ENCODE assay signal across 17 mouse cellular contexts in genomic region chr5:50083441-50083840, GRCm38 (mm10). TPM values are rescaled to one million over a fixed set of nuclear protein-coding genes. Genes with fewer than 3 reads are reported as not detected.
DNase-seq lines count a peak whose midpoint lies in the region; ATAC-seq and TF ChIP-seq lines count a peak whose summit lies in the region.
"Had no signal": no experiment of that assay in that cellular context is flagged by ENCODE, and none has a peak within 500 bp of the region (broad histone marks: within the 10 kb centered on the region; RNA-seq: fewer than 3 reads in every experiment).

No protein-coding gene starts in this region.

- no peaks in the 10 kb centered on the region for H3K9me3 ChIP-seq in hindbrain, embryonic 16.5 days (ENCODE audit: control insufficient read depth, low read length)
- H3K9me3 ChIP-seq in hindbrain, embryonic 14.5 days (ENCODE audit: control insufficient read depth, low read length): no peaks in the 10 kb centered on the region
- H3K9me3 ChIP-seq: embryonic facial prominence, embryonic 13.5 days; forebrain, embryonic 12.5 days; hindbrain, embryonic 15.5 days; liver, embryonic 12.5 days; lung, embryonic 15.5 days; neural tube, embryonic 13.5 days had no signal

- no peak overlapping the region for H3K9ac ChIP-seq in hindbrain, embryonic 16.5 days (ENCODE audit: low read depth, low read length)
- no peak overlapping the region for H3K9ac ChIP-seq in hindbrain, embryonic 14.5 days
- H3K9ac ChIP-seq: embryonic facial prominence, embryonic 13.5 days; forebrain, embryonic 12.5 days; hindbrain, embryonic 15.5 days; liver, embryonic 12.5 days; lung, embryonic 15.5 days; neural tube, embryonic 13.5 days had no signal

- no peak for TF ChIP-seq POLR2A in brain, embryonic 14.5 days (IDR thresholded peaks at IDR 0.05; ENCODE audit: borderline replicate concordance, extremely low read depth, insufficient read depth, insufficient read length, poor library complexity, severe bottlenecking)

- ATAC-seq in hindbrain, embryonic 16.5 days: peak; percentile 56; the same call in 1 of the 2 replicates
- no peak for ATAC-seq in hindbrain, embryonic 14.5 days (ENCODE audit: low FRiP score)
- ATAC-seq: liver, embryonic 12.5 days had no signal

- no peak for DNase-seq in hindbrain, embryonic 14.5 days (ENCODE audit: low spot score)
- DNase-seq in brain, embryonic 14.5 days (ENCODE audit: low read depth): peak; percentile 9
- DNase-seq in cerebellum, postnatal 14 days: peak; percentile 36 to 61
- peak; percentile 25 for DNase-seq in forelimb bud, embryonic 11.5 days (ENCODE audit: low read depth, low spot score)
- DNase-seq in gastrocnemius, adult 8-10 months (ENCODE audit: low spot score in 2 of 2): no peak
- DNase-seq in kidney, postnatal 10 days: no peak
- DNase-seq in gastrocnemius, postnatal 25 days: no peak
- DNase-seq: B cell, adult 2 months; heart, postnatal 10 days; kidney, adult 8-10 months had no signal

- no peak overlapping the region for H3K4me2 ChIP-seq in hindbrain, embryonic 16.5 days (ENCODE audit: low read length)
- no peak overlapping the region for H3K4me2 ChIP-seq in hindbrain, embryonic 14.5 days (replicated peaks)
- H3K4me2 ChIP-seq: embryonic facial prominence, embryonic 13.5 days; forebrain, embryonic 12.5 days; hindbrain, embryonic 15.5 days; liver, embryonic 12.5 days; lung, embryonic 15.5 days; neural tube, embryonic 13.5 days had no signal

- no peak overlapping the region for H3K27ac ChIP-seq in hindbrain, embryonic 16.5 days (ENCODE audit: low read depth, low read length)
- H3K27ac ChIP-seq in hindbrain, embryonic 14.5 days: no peak overlapping the region
- H3K27ac ChIP-seq: embryonic facial prominence, embryonic 13.5 days; forebrain, embryonic 12.5 days; hindbrain, embryonic 15.5 days; liver, embryonic 12.5 days; lung, embryonic 15.5 days; neural tube, embryonic 13.5 days had no signal

- H3K27me3 ChIP-seq in hindbrain, embryonic 16.5 days (replicated peaks; ENCODE audit: control insufficient read depth, insufficient read depth, low read length): no peaks in the 10 kb centered on the region
- H3K27me3 ChIP-seq in hindbrain, embryonic 14.5 days (ENCODE audit: control insufficient read depth, insufficient read depth, low read length): no peaks in the 10 kb centered on the region
- H3K27me3 ChIP-seq: embryonic facial prominence, embryonic 13.5 days; forebrain, embryonic 12.5 days; hindbrain, embryonic 15.5 days; liver, embryonic 12.5 days; lung, embryonic 15.5 days; neural tube, embryonic 13.5 days had no signal

- TF ChIP-seq CTCF in brain, embryonic 14.5 days (IDR thresholded peaks at IDR 0.05; ENCODE audit: borderline replicate concordance, extremely low read depth, insufficient read depth, insufficient read length): no peak

- 60% methylated on average over 1 of the region's 1 CpGs for WGBS in hindbrain, embryonic 16.5 days
- WGBS in hindbrain, embryonic 14.5 days: 88% methylated on average over 1 of the region's 1 CpGs

- no peaks in the 10 kb centered on the region for H3K4me1 ChIP-seq in hindbrain, embryonic 16.5 days (ENCODE audit: control insufficient read depth, insufficient read depth, low read depth, low read length)
- no peaks in the 10 kb centered on the region for H3K4me1 ChIP-seq in hindbrain, embryonic 14.5 days (replicated peaks; ENCODE audit: control insufficient read depth, insufficient read depth, low read length)
- H3K4me1 ChIP-seq: embryonic facial prominence, embryonic 13.5 days; forebrain, embryonic 12.5 days; hindbrain, embryonic 15.5 days; liver, embryonic 12.5 days; lung, embryonic 15.5 days; neural tube, embryonic 13.5 days had no signal

- H3K36me3 ChIP-seq in hindbrain, embryonic 16.5 days (ENCODE audit: control insufficient read depth, insufficient read depth, low read length): no peaks in the 10 kb centered on the region
- no peaks in the 10 kb centered on the region for H3K36me3 ChIP-seq in hindbrain, embryonic 14.5 days (replicated peaks; ENCODE audit: control insufficient read depth, insufficient read depth)
- H3K36me3 ChIP-seq: embryonic facial prominence, embryonic 13.5 days; forebrain, embryonic 12.5 days; hindbrain, embryonic 15.5 days; liver, embryonic 12.5 days; lung, embryonic 15.5 days; neural tube, embryonic 13.5 days had no signal

- H3K4me3 ChIP-seq in hindbrain, embryonic 16.5 days (ENCODE audit: low read length): no peak overlapping the region
- H3K4me3 ChIP-seq in hindbrain, embryonic 14.5 days (replicated peaks; ENCODE audit: low read length): no peak overlapping the region
- H3K4me3 ChIP-seq: embryonic facial prominence, embryonic 13.5 days; forebrain, embryonic 12.5 days; hindbrain, embryonic 15.5 days; liver, embryonic 12.5 days; lung, embryonic 15.5 days; neural tube, embryonic 13.5 days had no signal

RNA-seq across cellular contexts. Expression of gene Adgra3, which starts 24.6 kb away (rescaled TPM):
- 6.1 and 13.5 TPM in 2 replicates for polyA plus RNA-seq in hindbrain, embryonic 16.5 days (2015; fragmentation: Nextera tagmentation; extraction: Ambion mirVana)
- polyA plus RNA-seq in hindbrain, embryonic 14.5 days (2014; fragmentation: Nextera tagmentation; extraction: Ambion mirVana): 22.0 and 23.9 TPM in 2 replicates
- 46.8 and 49.5 TPM in 2 replicates for polyA plus RNA-seq in brain, embryonic 14.5 days (2012; rRNA removed)
- 10 to 100 TPM in 3 of 4 experiments, 1 to 10 TPM in 1; 8.4 to 15.1 (median 14.2) TPM for total RNA-seq in gastrocnemius, adult 8-10 months (2022)
- 10 to 100 TPM; 16.5 to 18.7 TPM for total RNA-seq in gastrocnemius, postnatal 25 days (2021)

Comparison
In these comparisons a context has a peak if more than half of its experiments do, and no peak if none do; other contexts are left out.
1. DNase-seq: peak in brain, embryonic 14.5 days (single experiment), cerebellum, postnatal 14 days (2 of 2) and forelimb bud, embryonic 11.5 days (single experiment); none in hindbrain, embryonic 14.5 days (single experiment), gastrocnemius, adult 8-10 months (0 of 2), kidney, postnatal 10 days (single experiment) and gastrocnemius, postnatal 25 days (single experiment).